Mouse (Mus musculus) liver, embryonic 16.5 days (tissue): Measurements from ENCODE around the gene Gdpd4. TPM values are rescaled to one million over a fixed set of nuclear protein-coding genes. Genes with fewer than 3 reads are reported as not detected.

Experiments
- ATAC-seq: fragments of 200-750 bp; cut with Nextera tagmentation; 2 replicates; pipeline ENCODE4 v1.8.0; 2017; ENCODE audit warnings: low read depth, mild to moderate bottlenecking, moderate number of reproducible peaks, moderate library complexity
- H3K27ac ChIP-seq: fragments of 300-500 bp; sonication (generic); 2 replicates; pipeline ENCODE4 v1.5.1; 2014; ENCODE audit warnings: mild to moderate bottlenecking, low read length
- H3K27me3 ChIP-seq: fragments of 300-500 bp; sonication (generic); 2 replicates; pipeline ENCODE4 v1.6.1; 2014; ENCODE audit warnings: low read depth, low read length, mixed read lengths; ENCODE audit not compliant: control insufficient read depth, insufficient read depth
- H3K36me3 ChIP-seq: fragments of 300-500 bp; sonication (generic); 2 replicates; pipeline ENCODE4 v1.6.1; 2014; ENCODE audit warnings: mild to moderate bottlenecking; ENCODE audit not compliant: control insufficient read depth, insufficient read depth
- H3K4me1 ChIP-seq: fragments of 300-500 bp; sonication (generic); 2 replicates; pipeline ENCODE4 v1.6.1; 2014; ENCODE audit warnings: low read depth, low read length, mixed read lengths; ENCODE audit not compliant: control insufficient read depth
- H3K4me2 ChIP-seq: fragments of 300-500 bp; sonication (generic); 2 replicates; pipeline ENCODE4 v1.6.1; 2014; ENCODE audit warnings: low read depth, low read length, mixed read lengths
- H3K4me3 ChIP-seq: fragments of 300-500 bp; sonication (generic); 2 replicates; pipeline ENCODE4 v1.5.1; 2014; ENCODE audit warnings: low read depth, mild to moderate bottlenecking, low read length
- H3K9ac ChIP-seq: fragments of 300-500 bp; sonication (generic); 2 replicates; pipeline ENCODE4 v1.6.1; 2014; ENCODE audit warnings: low read depth, low read length
- H3K9me3 ChIP-seq: fragments of 300-500 bp; sonication (generic); replicated peaks from 2 replicates; pipeline ENCODE4 v1.6.1; 2016; ENCODE audit warnings: low read length; ENCODE audit not compliant: control insufficient read depth
- WGBS: fragments of 180-500 bp; shearing (Covaris S2); extraction: QIAGEN DNeasy Blood & Tissue Kit; methylation state at CpG from one replicate; pipeline ENCODE4 v1.1.7; 2014; ENCODE audit not compliant: insufficient replicate concordance; 5-methylcytosine and 5-hydroxymethylcytosine counted together
- polyA plus RNA-seq: library from polyadenylated mRNA; unstranded; fragments of >200 nt; fragmentation: Nextera tagmentation; extraction: Ambion mirVana; gene quantifications from 2 replicates; pipeline ENCODE4 v1.2.1, GENCODE M21; 2015

Gene Gdpd4
- polyA plus RNA-seq, 1 experiment from 2014 or later: not detected

GRCm38 (mm10) chr7:97972486-97972885 is 52.7 kb downstream of the Gdpd4 start:
- Histone ChIP-seq H3K4me2 (no peak overlapping the region), H3K36me3 (no peaks in the 10 kb centered on the region)
- ATAC-seq: no peak

GRCm38 (mm10) chr7:97977463-97977862 is 57.7 kb downstream of the Gdpd4 start:
- 31% methylated on average over 1 of the region's 1 CpGs for WGBS
- Histone ChIP-seq H3K4me1 (no peaks in the 10 kb centered on the region), H3K9ac (no peak overlapping the region), H3K4me2 (no peak overlapping the region), H3K36me3 (no peaks in the 10 kb centered on the region), H3K9me3 (no peaks in the 10 kb centered on the region), H3K27ac (no peak overlapping the region), H3K27me3 (no peaks in the 10 kb centered on the region), H3K4me3 (no peak overlapping the region)
- ATAC-seq: no peak

More at GRCm38 (mm10) chr7:97972486-97972885, 52.7 kb downstream of the Gdpd4 start:
- H3K4me1 ChIP-seq: no peaks in the 10 kb centered on the region
- no peak overlapping the region for H3K9ac ChIP-seq
- no peaks in the 10 kb centered on the region for H3K9me3 ChIP-seq
- no peaks in the 10 kb centered on the region for H3K27me3 ChIP-seq
- no peak overlapping the region for H3K27ac ChIP-seq
- 42% methylated on average over 4 of the region's 4 CpGs for WGBS
- no peak overlapping the region for H3K4me3 ChIP-seq

- H3K9ac ChIP-seq: no peak overlapping the region
- ATAC-seq: no peak
Measured at GRCm38 (mm10) chr7:97984108-97984834, 64.5 kb downstream of the Gdpd4 start.

GRCm38 (mm10) chr7:98002617-98003016 is 82.9 kb downstream of the Gdpd4 start:
- whole genome bisulfite sequencing: 61% methylated on average over 7 of the region's 7 CpGs
- H3K27me3 ChIP-seq: no peaks in the 10 kb centered on the region
- H3K4me3 ChIP-seq: no peak overlapping the region
- no peaks in the 10 kb centered on the region for H3K36me3 ChIP-seq
- H3K4me2 ChIP-seq: no peak overlapping the region
- H3K27ac ChIP-seq: no peak overlapping the region
- ATAC-seq: peak; percentile 75
- no peaks in the 10 kb centered on the region for H3K4me1 ChIP-seq
- no peaks in the 10 kb centered on the region for H3K9me3 ChIP-seq
- no peak overlapping the region for H3K9ac ChIP-seq

More at GRCm38 (mm10) chr7:97984108-97984834, 64.5 kb downstream of the Gdpd4 start:
- H3K4me2 ChIP-seq: no peak overlapping the region
- no peak overlapping the region for H3K4me3 ChIP-seq
- no peaks in the 10 kb centered on the region for H3K36me3 ChIP-seq
- H3K27me3 ChIP-seq: no peaks in the 10 kb centered on the region; the same call in 1 of the 2 replicates
- H3K27ac ChIP-seq: no peak overlapping the region
- no peaks in the 10 kb centered on the region for H3K4me1 ChIP-seq
- H3K9me3 ChIP-seq: no peaks in the 10 kb centered on the region
- 36% methylated on average over 13 of the region's 13 CpGs for WGBS

GRCm38 (mm10) chr7:98048101-98048824 is 128.5 kb downstream of the Gdpd4 start:
- ATAC-seq: peak; percentile 94
- Histone ChIP-seq H3K9me3 (no peaks in the 10 kb centered on the region), H3K36me3 (0 out of 2 replicates have a peak, but pooled peaks cover 2% of the 10 kb centered on the region), H3K4me3 (no peak overlapping the region), H3K9ac (no peak overlapping the region), H3K27me3 (no peaks in the 10 kb centered on the region), H3K4me2 (no peak overlapping the region), H3K4me1 (peaks cover 2% of the 10 kb centered on the region; the same call in 1 of the 2 replicates), H3K27ac (peak overlapping the region; percentile 79)
- 50% methylated on average over 9 of the region's 9 CpGs for WGBS

- H3K4me2 ChIP-seq: no peak overlapping the region
- 14% methylated on average over 8 of the region's 8 CpGs for WGBS
- no peak for ATAC-seq
Measured at GRCm38 (mm10) chr7:98051980-98052379, 132.2 kb downstream of the Gdpd4 start.

GRCm38 (mm10) chr7:98054461-98054860 is 134.7 kb downstream of the Gdpd4 start:
- Histone ChIP-seq H3K4me1 (no peaks in the 10 kb centered on the region), H3K36me3 (0 out of 2 replicates have a peak, but pooled peaks cover 2% of the 10 kb centered on the region), H3K4me2 (no peak overlapping the region), H3K4me3 (no peak overlapping the region), H3K9ac (no peak overlapping the region), H3K9me3 (no peaks in the 10 kb centered on the region), H3K27me3 (no peaks in the 10 kb centered on the region), H3K27ac (no peak overlapping the region)
- 70% methylated on average over 9 of the region's 9 CpGs for WGBS
- ATAC-seq: no peak

More at GRCm38 (mm10) chr7:98051980-98052379, 132.2 kb downstream of the Gdpd4 start:
- H3K9me3 ChIP-seq: no peaks in the 10 kb centered on the region
- H3K4me1 ChIP-seq: peaks cover 2% of the 10 kb centered on the region; the same call in 1 of the 2 replicates
- H3K9ac ChIP-seq: no peak overlapping the region
- no peak overlapping the region for H3K27ac ChIP-seq
- H3K27me3 ChIP-seq: no peaks in the 10 kb centered on the region
- no peak overlapping the region for H3K4me3 ChIP-seq
- 0 out of 2 replicates have a peak, but pooled peaks cover 2% of the 10 kb centered on the region for H3K36me3 ChIP-seq

GRCm38 (mm10) chr7:98054942-98055341 is 135.2 kb downstream of the Gdpd4 start:
- Histone ChIP-seq H3K27me3 (no peaks in the 10 kb centered on the region), H3K4me1 (no peaks in the 10 kb centered on the region), H3K36me3 (0 out of 2 replicates have a peak, but pooled peaks cover 2% of the 10 kb centered on the region), H3K9ac (no peak overlapping the region), H3K9me3 (no peaks in the 10 kb centered on the region), H3K4me3 (no peak overlapping the region), H3K4me2 (no peak overlapping the region), H3K27ac (no peak overlapping the region)
- ATAC-seq: no peak
- 70% methylated on average over 8 of the region's 8 CpGs for WGBS

GRCm38 (mm10) chr7:98066229-98066628 is 146.5 kb downstream of the Gdpd4 start:
- 0 out of 2 replicates have a peak, but pooled peaks have one; percentile 8 for ATAC-seq
- no peaks in the 10 kb centered on the region for H3K27me3 ChIP-seq
- H3K9me3 ChIP-seq: no peaks in the 10 kb centered on the region
- no peak overlapping the region for H3K4me2 ChIP-seq
- H3K36me3 ChIP-seq: peaks cover 3% of the 10 kb centered on the region
- H3K27ac ChIP-seq: no peak overlapping the region
- H3K4me1 ChIP-seq: no peaks in the 10 kb centered on the region
- no peak overlapping the region for H3K4me3 ChIP-seq
- H3K9ac ChIP-seq: no peak overlapping the region
- WGBS: 58% methylated on average over 11 of the region's 11 CpGs
